Mouse (Mus musculus) heart, embryonic 11.5 days (tissue): ENCODE results near the gene Thbd. TPM values are rescaled to one million over a fixed set of nuclear protein-coding genes. Genes with fewer than 3 reads are reported as not detected.
A peak's percentile ranks its signal among the peaks of the same experiment; 100 is the strongest.

ENCODE experiments used
- ATAC-seq: fragments of 200-750 bp; cut with Nextera tagmentation; replicated peaks from 2 replicates; pipeline ENCODE4 v1.8.0; 2017; ENCODE audit warnings: moderate library complexity; ENCODE audit not compliant: insufficient number of reproducible peaks, low FRiP score, low TSS enrichment
- H3K27ac ChIP-seq: fragments of 300-500 bp; sonication (generic); 2 replicates; pipeline ENCODE4 v1.5.1; 2014; ENCODE audit warnings: mild to moderate bottlenecking, low read depth, low read length
- H3K27me3 ChIP-seq: fragments of 300-500 bp; sonication (generic); 2 replicates; pipeline ENCODE4 v1.6.1; 2014; ENCODE audit warnings: mild to moderate bottlenecking, low read length, mixed read lengths; ENCODE audit not compliant: control insufficient read depth, insufficient read depth
- H3K36me3 ChIP-seq: fragments of 300-500 bp; sonication (generic); 2 replicates; pipeline ENCODE4 v1.6.1; 2014; ENCODE audit warnings: mild to moderate bottlenecking, low read length, moderate library complexity, mixed read lengths; ENCODE audit not compliant: control insufficient read depth, insufficient read depth
- H3K4me1 ChIP-seq: fragments of 300-500 bp; sonication (generic); 2 replicates; pipeline ENCODE4 v1.6.1; 2014; ENCODE audit warnings: low read length; ENCODE audit not compliant: control insufficient read depth, insufficient read depth
- H3K4me2 ChIP-seq: fragments of 300-500 bp; sonication (generic); 2 replicates; pipeline ENCODE4 v1.6.1; 2014; ENCODE audit warnings: mild to moderate bottlenecking, moderate library complexity
- H3K4me3 ChIP-seq: fragments of 300-500 bp; sonication (generic); 2 replicates; pipeline ENCODE4 v1.5.1; 2014; ENCODE audit warnings: low read depth, low read length
- H3K9ac ChIP-seq: fragments of 300-500 bp; sonication (generic); 2 replicates; pipeline ENCODE4 v1.6.1; 2014; ENCODE audit warnings: mild to moderate bottlenecking, low read depth, low read length, moderate library complexity
- H3K9me3 ChIP-seq: fragments of 300-500 bp; sonication (generic); replicated peaks from 2 replicates; pipeline ENCODE4 v1.6.1; 2016; ENCODE audit warnings: low read length; ENCODE audit not compliant: control insufficient read depth
- WGBS: fragments of 180-500 bp; shearing (Covaris S2); extraction: QIAGEN DNeasy Blood & Tissue Kit; methylation state at CpG from one replicate; pipeline ENCODE4 v1.1.7; 2014; ENCODE audit not compliant: insufficient replicate concordance; 5-methylcytosine and 5-hydroxymethylcytosine counted together
- polyA plus RNA-seq: library from polyadenylated mRNA; unstranded; fragments of >200 nt; fragmentation: Nextera tagmentation; extraction: Ambion mirVana; gene quantifications from 2 replicates; pipeline ENCODE4 v1.2.1, GENCODE M21; 2014

The Thbd gene
- polyA plus RNA-seq, result 18.5 and 19.2 TPM in 2 replicates

GRCm38 (mm10) chr2:148407870-148408760 lies at the start of gene Thbd:
Gene Thbd (minus strand): TSS chr2:148408188.
- peak within 1 kb of the TSS; percentile 85 for H3K4me2 ChIP-seq
- H3K4me3 ChIP-seq, result peak within 1 kb of the TSS; percentile 50
- no peaks in the 10 kb centered on the region for H3K9me3 ChIP-seq
- H3K27me3 ChIP-seq, result peaks cover 16% of the 10 kb centered on the region
- 0 out of 2 replicates have a peak within 1 kb of the TSS, but pooled peaks have one; percentile 22 for H3K27ac ChIP-seq
- H3K36me3 ChIP-seq, result no peaks in the 10 kb centered on the region
- ATAC-seq, result peak; percentile 61
- H3K4me1 ChIP-seq, result peaks cover 8% of the 10 kb centered on the region
- WGBS, result 1% methylated on average over 35 of the region's 35 CpGs
- peak within 1 kb of the TSS; percentile 66 for H3K9ac ChIP-seq

- ATAC-seq, result no peak
These were observed 47.4 kb upstream of the Thbd start for GRCm38 (mm10) chr2:148455341-148455740.

GRCm38 (mm10) chr2:148454014-148454542 lies 46.1 kb upstream of the Thbd start:
- no peak overlapping the region for H3K9ac ChIP-seq
- H3K9me3 ChIP-seq, result no peaks in the 10 kb centered on the region
- H3K36me3 ChIP-seq, result no peaks in the 10 kb centered on the region
- no peaks in the 10 kb centered on the region for H3K27me3 ChIP-seq
- H3K4me1 ChIP-seq, result no peaks in the 10 kb centered on the region
- no peak overlapping the region for H3K4me3 ChIP-seq
- no peak overlapping the region for H3K27ac ChIP-seq
- H3K4me2 ChIP-seq, result no peak overlapping the region
- no peak for ATAC-seq
- 75% methylated on average over 4 of the region's 4 CpGs for WGBS

More at GRCm38 (mm10) chr2:148455341-148455740, 47.4 kb upstream of the Thbd start:
- Histone ChIP-seq H3K9ac (no peak overlapping the region), H3K4me1 (no peaks in the 10 kb centered on the region), H3K27ac (no peak overlapping the region), H3K27me3 (no peaks in the 10 kb centered on the region), H3K4me3 (no peak overlapping the region), H3K36me3 (no peaks in the 10 kb centered on the region), H3K9me3 (no peaks in the 10 kb centered on the region), H3K4me2 (no peak overlapping the region)

DNA sequence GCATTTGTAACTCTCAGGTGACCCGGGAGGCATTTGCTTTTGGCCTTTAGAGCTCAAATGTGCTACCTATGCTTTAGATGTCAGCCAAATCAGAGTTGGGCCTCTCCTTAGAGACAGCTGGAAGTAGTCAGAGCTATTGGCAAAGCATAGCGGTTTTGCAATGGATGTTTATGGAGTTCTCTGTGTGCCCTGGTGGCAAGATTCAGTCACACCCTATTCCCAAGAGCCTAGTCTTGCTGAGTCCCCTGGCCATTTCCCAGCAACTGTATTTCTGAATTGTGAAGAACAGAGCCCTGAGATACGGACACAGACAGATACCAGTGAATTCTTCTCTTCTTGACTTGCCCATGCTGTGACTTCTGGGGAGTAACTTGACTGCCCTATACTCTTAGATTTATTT lies 45.1 kb upstream of the Thbd start:
- Histone ChIP-seq H3K4me3 (no peak overlapping the region), H3K4me2 (no peak overlapping the region), H3K9ac (no peak overlapping the region), H3K4me1 (no peaks in the 10 kb centered on the region), H3K36me3 (no peaks in the 10 kb centered on the region), H3K27ac (no peak overlapping the region), H3K27me3 (no peaks in the 10 kb centered on the region), H3K9me3 (no peaks in the 10 kb centered on the region)
- no peak for ATAC-seq
- 79% methylated on average over 3 of the region's 3 CpGs for WGBS

DNA sequence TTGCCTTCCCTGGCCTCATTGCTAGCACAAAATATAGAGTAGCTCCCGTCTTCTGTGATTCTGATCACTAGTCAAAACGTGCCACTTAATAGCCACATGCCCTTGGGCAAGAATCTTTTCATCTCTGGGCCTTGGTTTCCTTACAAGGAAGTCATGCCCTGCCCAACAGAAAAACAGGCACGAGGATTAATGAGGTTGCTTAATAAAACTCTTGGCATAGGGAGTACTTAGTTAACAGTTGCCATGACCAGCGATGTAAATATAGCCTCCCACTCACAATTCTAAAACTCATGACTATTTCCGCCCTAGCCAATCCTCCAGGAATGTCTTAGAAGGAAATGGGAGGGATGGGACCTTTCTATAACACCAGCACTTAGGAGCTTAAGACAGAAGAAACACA lies 43.5 kb upstream of the Thbd start:
- Histone ChIP-seq H3K4me3 (no peak overlapping the region), H3K4me2 (no peak overlapping the region), H3K4me1 (no peaks in the 10 kb centered on the region), H3K27ac (no peak overlapping the region), H3K27me3 (no peaks in the 10 kb centered on the region), H3K36me3 (no peaks in the 10 kb centered on the region), H3K9me3 (no peaks in the 10 kb centered on the region), H3K9ac (no peak overlapping the region)
- WGBS, result 74% methylated on average over 5 of the region's 5 CpGs
- ATAC-seq, result no peak

- H3K4me3 ChIP-seq, result no peak overlapping the region
- H3K4me1 ChIP-seq, result no peaks in the 10 kb centered on the region
- WGBS, result 58% methylated on average over 5 of the region's 5 CpGs
- H3K36me3 ChIP-seq, result no peaks in the 10 kb centered on the region
- no peak overlapping the region for H3K9ac ChIP-seq
- no peak overlapping the region for H3K27ac ChIP-seq
- no peaks in the 10 kb centered on the region for H3K9me3 ChIP-seq
- no peaks in the 10 kb centered on the region for H3K27me3 ChIP-seq
- no peak overlapping the region for H3K4me2 ChIP-seq
- no peak for ATAC-seq
These were observed 42.6 kb upstream of the Thbd start for GRCm38 (mm10) chr2:148450616-148451015.

GRCm38 (mm10) chr2:148449659-148450058 lies 41.7 kb upstream of the Thbd start:
- Histone ChIP-seq H3K4me3 (no peak overlapping the region), H3K36me3 (no peaks in the 10 kb centered on the region), H3K27me3 (no peaks in the 10 kb centered on the region), H3K4me1 (no peaks in the 10 kb centered on the region), H3K9me3 (no peaks in the 10 kb centered on the region), H3K9ac (no peak overlapping the region), H3K4me2 (no peak overlapping the region), H3K27ac (no peak overlapping the region)
- ATAC-seq, result no peak
- 82% methylated on average over 1 of the region's 1 CpGs for WGBS

GRCm38 (mm10) chr2:148446446-148446845 lies 38.5 kb upstream of the Thbd start:
- WGBS, result 66% methylated on average over 3 of the region's 3 CpGs
- no peaks in the 10 kb centered on the region for H3K9me3 ChIP-seq
- H3K4me1 ChIP-seq, result 0 out of 2 replicates have a peak, but pooled peaks cover 4% of the 10 kb centered on the region
- H3K4me2 ChIP-seq, result no peak overlapping the region
- no peak overlapping the region for H3K4me3 ChIP-seq
- no peak overlapping the region for H3K27ac ChIP-seq
- H3K27me3 ChIP-seq, result no peaks in the 10 kb centered on the region
- no peak for ATAC-seq
- H3K9ac ChIP-seq, result no peak overlapping the region
- no peaks in the 10 kb centered on the region for H3K36me3 ChIP-seq
